Mouse (Mus musculus): Measurements from ENCODE around the gene Gm29666.
A peak's percentile ranks its signal among the peaks of the same experiment; 100 is the strongest.

Gene Gm29666

DNA sequence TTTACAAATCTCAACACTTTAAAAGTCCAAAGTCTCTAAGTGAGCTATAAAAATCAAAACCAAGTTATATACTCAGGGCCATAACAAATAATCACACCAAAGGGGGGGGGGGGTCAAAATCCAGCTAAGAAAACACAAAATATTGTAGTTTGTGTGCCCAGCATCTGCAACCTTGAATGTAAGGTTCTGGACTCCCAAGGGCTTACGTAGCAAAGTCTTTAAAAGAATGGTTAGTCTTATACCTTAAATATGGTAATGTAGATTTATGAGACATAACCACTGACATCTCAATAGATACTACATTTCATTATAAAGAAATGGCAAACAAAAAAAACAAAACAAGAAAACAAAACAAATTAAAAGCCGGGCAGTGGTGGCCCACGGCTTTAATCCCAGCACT is at the start of gene Gm29666:
TSS of gene Gm29666 (minus strand) at position 101 of the 400 bp plus-strand sequence.
- no peak for DNase-seq (ENCODE audit: low spot score in 2 of 2)

DNA sequence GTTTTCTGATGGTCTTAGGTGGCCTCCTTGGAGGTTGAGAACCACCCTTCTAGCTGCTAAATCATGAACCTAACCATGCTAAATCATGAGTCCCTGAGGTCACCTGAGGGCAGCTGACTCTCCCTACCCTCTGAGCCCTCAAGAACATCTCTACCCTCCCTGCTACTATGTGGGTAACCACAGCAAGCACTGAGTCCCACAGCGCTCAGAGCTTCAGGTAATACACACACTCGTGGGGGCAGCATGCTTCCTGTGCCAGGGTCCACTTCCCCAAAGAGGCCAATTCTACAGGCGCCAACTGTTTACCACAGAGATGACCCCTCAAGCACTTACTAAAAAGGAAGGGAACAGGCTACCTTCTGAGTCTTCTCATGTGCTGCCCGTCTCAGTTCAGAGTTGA is 48.7 kb upstream of the Gm29666 start:
- DNase-seq (ENCODE audit: low spot score in 2 of 2): no peak

DNA sequence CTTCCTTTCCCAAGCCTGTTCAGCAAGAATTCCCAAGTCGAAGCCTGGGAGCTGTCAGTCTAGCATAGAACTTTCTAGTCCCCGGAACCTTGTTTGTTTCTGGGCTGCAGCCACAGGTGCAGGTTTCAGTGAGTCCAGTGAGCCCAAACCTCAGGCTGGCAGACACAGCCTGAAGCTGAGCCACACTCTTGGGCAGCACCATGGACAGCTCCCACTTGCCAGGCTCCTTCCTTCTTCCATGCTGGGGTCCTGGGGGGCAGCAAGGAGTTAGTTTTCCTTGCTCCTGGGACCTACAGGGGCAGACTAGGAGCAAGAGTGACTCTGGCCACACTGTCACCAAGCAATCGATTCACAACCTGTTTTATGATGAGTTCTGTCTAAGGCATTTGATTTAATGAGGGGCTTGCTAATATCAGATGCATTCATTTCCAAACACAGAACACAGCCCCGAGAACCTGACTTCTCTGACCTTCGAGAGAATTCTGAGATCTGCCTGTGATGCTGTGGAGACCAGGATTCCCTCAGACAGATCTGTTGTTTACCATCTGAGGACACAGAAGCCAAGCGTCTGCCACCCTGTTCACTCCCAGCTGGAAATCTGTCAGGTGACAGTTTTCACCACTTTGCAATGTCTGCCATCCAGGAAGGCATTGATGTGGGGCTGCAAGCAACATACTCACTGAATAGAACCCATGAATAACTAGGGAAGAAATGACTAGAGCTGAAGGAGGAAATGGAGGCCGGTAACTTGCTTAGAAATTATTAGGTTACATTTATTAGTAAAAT is 45.9 kb upstream of the Gm29666 start:
- no peak for DNase-seq (ENCODE audit: low spot score in 2 of 2)

GRCm38 (mm10) chr15:84964771-84965170 is 44.9 kb upstream of the Gm29666 start:
- DNase-seq (ENCODE audit: low spot score in 2 of 2): no peak

- no peak for DNase-seq (ENCODE audit: low spot score in 2 of 2)
Observed at GRCm38 (mm10) chr15:84962518-84962917, 42.7 kb upstream of the Gm29666 start.

- no peak for DNase-seq (ENCODE audit: low spot score in 2 of 2)
Observed at GRCm38 (mm10) chr15:84960692-84961091, 40.9 kb upstream of the Gm29666 start.

GRCm38 (mm10) chr15:84959891-84960290 is 40.1 kb upstream of the Gm29666 start:
- no peak for DNase-seq (ENCODE audit: low spot score in 2 of 2)

GRCm38 (mm10) chr15:84958331-84958730 is 38.5 kb upstream of the Gm29666 start:
- no peak for DNase-seq (ENCODE audit: low spot score in 2 of 2)

DNA sequence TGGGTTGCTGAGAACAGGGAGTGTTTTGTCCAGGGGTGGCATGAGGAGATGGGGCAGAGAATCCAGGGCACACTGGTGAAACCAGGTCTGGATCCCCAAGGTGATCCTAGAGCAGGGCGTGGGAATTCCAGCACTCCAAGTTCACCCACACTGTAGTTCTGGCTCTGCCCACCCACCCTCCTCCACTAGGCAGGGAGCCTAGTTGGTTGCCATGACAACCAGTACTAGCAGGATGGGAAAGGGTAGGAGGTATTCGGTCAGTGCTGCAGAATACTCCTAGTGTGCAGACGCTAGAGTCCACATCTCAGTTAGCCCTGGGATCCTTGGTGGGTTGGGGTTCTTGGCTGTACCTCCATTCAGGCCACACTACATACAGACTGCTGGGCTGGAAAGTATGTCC is 38.0 kb upstream of the Gm29666 start:
- no peak for DNase-seq (ENCODE audit: low spot score in 2 of 2)

GRCm38 (mm10) chr15:84953259-84953658 is 33.4 kb upstream of the Gm29666 start:
- no peak for DNase-seq (ENCODE audit: low spot score in 2 of 2)

DNA sequence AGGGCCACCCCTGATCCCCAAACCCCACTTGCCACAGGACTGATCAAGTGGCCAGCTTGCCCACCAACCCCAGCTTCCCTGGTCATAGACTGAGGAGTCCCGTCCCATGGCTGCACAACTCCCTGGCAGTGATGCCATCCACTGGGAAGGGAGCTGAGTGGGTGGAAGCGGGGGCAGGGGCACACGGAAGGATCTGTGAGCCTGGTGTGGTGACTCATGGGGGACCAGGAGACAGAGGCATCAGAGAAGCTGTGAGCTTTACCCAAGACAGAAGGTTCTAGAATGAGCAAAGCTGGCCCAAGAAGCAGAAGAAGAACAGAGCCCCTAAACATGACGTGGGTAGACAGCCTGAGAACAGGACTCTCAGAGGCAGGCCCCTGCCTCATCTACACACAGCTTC is 30.2 kb upstream of the Gm29666 start:
- no peak for DNase-seq (ENCODE audit: low spot score in 2 of 2)

GRCm38 (mm10) chr15:84948990-84949389 is 29.2 kb upstream of the Gm29666 start:
- no peak for DNase-seq (ENCODE audit: low spot score in 2 of 2)

GRCm38 (mm10) chr15:84944319-84944718 is 24.5 kb upstream of the Gm29666 start:
- no peak for DNase-seq (ENCODE audit: low spot score in 2 of 2)

GRCm38 (mm10) chr15:84942647-84943285 is 22.9 kb upstream of the Gm29666 start:
- DNase-seq (ENCODE audit: low spot score in 2 of 2): no peak

DNA sequence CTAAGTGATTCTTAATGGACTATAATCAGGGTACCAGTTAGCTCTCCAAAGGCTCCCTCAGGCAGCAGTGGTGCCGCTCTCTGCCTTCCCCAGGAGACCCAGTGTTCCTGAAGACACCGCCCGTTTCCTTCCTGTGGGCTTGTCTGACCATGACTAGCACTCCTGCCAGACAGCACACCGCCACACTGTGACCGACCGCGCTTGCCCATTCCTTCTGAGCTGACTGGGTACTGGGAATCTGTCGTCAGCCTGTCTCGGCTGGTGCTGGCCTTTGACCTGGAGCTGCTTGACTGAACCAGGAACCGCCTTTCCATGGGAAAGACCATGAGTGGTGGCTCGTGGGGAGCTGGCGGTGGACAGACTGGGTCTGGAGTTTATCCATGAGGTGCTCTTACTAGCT is 20.3 kb upstream of the Gm29666 start:
- no peak for DNase-seq (ENCODE audit: low spot score in 2 of 2)

DNA sequence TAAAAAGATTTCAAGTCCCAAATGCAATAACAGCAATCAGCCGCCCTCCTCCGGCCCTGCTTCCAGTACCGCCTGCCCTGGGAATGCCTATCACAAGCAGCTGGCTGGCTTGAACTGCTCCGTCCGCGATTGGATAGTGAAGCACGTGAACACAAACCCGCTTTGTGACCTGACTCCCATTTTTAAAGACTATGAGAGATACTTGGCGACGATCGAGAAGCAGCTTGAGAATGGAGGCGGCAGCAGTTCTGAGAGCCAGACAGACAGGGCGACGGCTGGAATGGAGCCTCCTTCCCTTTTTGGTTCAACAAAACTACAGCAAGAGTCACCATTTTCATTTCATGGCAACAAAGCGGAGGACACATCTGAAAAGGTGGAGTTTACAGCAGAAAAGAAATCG is 15.1 kb upstream of the Gm29666 start:
- DNase-seq (ENCODE audit: low spot score in 2 of 2): no peak

DNA sequence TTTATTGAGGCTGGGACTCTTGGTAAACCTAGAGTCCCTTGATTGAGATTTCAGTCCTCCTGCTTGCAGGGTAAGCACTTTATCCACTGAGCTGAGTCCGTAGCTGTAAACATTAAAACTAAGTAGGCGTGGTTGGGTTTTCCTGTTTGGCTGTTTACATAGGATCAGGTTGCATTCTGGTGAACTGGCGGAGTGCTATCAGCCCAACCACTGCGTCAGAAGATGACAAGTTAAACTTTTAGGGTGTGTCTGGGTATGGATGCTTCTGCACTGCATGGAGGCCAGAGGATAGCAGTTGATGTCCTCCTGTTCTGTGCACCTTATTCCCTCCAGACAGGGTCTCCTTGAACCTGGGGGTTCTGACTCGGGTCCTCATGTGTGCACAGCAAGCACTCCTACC is 12.5 kb upstream of the Gm29666 start:
- DNase-seq (ENCODE audit: low spot score in 2 of 2): no peak

GRCm38 (mm10) chr15:84925495-84926018 is 5.7 kb upstream of the Gm29666 start:
- DNase-seq (ENCODE audit: low spot score in 2 of 2): no peak

DNA sequence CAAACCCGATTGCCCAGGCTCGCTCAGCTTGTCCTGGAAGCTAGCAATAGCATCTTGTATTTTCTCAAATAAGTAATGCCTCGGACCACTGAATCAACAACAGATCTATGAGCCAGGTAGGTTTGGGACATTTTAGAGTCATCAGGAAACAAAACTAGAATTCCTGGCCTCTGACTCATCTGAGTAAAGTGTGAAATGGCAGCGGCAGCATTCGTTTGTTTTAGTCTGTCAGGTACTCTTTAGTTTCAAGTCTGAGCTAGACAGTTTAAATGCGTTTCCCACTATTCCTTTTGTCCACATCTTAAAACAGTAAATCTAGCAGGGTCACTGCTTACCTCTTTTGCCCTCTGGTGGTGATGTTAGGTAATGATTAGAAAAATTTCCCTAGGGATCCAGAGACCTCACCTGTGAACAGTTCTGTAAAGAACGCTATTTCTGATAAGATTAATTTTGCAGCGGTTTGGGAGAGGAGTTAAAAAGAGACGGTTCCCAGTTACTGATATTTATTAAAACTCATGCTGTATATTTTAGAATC is 5.0 kb upstream of the Gm29666 start:
- DNase-seq (ENCODE audit: low spot score in 2 of 2): no peak

DNA sequence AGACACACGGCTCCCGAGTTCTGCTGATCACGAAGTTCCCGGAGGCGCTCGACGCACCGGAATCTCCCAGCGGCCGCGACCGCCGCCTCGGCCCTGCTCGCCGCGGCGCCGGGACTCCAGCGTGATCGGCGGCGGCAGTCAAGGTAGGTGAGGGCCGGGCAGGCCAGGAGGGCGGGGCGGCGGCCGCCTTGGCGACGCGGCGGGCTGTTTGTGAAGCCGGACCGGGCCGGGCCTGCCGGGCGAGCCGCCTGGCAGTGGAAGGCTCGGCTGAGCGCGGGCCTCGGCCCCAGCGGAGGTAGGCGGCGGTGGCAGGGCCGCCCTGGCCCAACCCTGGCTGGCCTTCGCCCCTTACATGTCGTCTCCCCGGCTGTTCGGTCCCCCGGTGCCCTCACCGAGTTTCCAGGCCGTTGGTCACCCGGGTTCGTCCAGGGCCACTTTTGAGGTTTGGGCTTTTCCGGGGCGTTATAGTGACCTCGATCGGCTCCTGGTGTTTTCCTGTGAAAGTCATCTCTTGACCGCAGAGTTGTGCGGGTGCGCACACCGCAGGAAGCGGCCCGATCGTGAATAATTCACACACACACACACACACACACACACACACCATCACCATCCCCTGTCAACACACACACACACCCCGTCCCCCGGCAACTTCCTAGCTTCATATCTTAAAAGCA is 3.8 kb upstream of the Gm29666 start:
- no peak for DNase-seq (ENCODE audit: low spot score in 2 of 2)

GRCm38 (mm10) chr15:84922884-84923507 is 3.2 kb upstream of the Gm29666 start, which contains the start of gene Nup50:
Nup50 (plus strand) TSS chr15:84923411.
- DNase-seq (ENCODE audit: low spot score in 2 of 2): peak; percentile 100

- no peak for DNase-seq (ENCODE audit: low spot score in 2 of 2)
Observed at GRCm38 (mm10) chr15:84913201-84913600, 6.6 kb downstream of the Gm29666 start.

Measured in cerebellum, postnatal 4 days (tissue).